Mouse (Mus musculus) kidney, embryonic 15.5 days (tissue): ENCODE measurements around the gene Smok2b. TPM values are rescaled to one million over a fixed set of nuclear protein-coding genes. Genes with fewer than 3 reads are reported as not detected.
A peak's percentile ranks its signal among the peaks of the same experiment; 100 is the strongest.
"Not testable (repeated sequence)": the region's sequence is repeated elsewhere in the genome, so short reads cannot be mapped to it uniquely, and the experiment has no call there.

Experiments used
- ATAC-seq: fragments of 200-750 bp; cut with Nextera tagmentation; replicated peaks from 2 replicates; pipeline ENCODE4 v1.8.0; 2017; ENCODE audit warnings: moderate TSS enrichment; ENCODE audit not compliant: low FRiP score
- H3K27ac ChIP-seq: fragments of 300-500 bp; sonication (generic); 2 replicates; pipeline ENCODE4 v1.5.1; 2015; ENCODE audit warnings: mild to moderate bottlenecking, inconsistent platforms
- H3K27me3 ChIP-seq: fragments of 300-500 bp; sonication (generic); 2 replicates; pipeline ENCODE4 v1.6.1; 2015; ENCODE audit warnings: inconsistent platforms
- H3K36me3 ChIP-seq: fragments of 300-500 bp; sonication (generic); 2 replicates; pipeline ENCODE4 v1.6.1; 2015; ENCODE audit warnings: inconsistent platforms
- H3K4me1 ChIP-seq: fragments of 300-500 bp; sonication (generic); 2 replicates; pipeline ENCODE4 v1.6.1; 2015; ENCODE audit warnings: inconsistent platforms
- H3K4me2 ChIP-seq: fragments of 300-500 bp; sonication (generic); 2 replicates; pipeline ENCODE4 v1.6.1; 2015; ENCODE audit warnings: moderate library complexity, mild to moderate bottlenecking, inconsistent platforms
- H3K4me3 ChIP-seq: fragments of 300-500 bp; sonication (generic); replicated peaks from 2 replicates; pipeline ENCODE4 v1.5.1; 2015; ENCODE audit warnings: mild to moderate bottlenecking, inconsistent platforms
- H3K9ac ChIP-seq: fragments of 300-500 bp; sonication (generic); 2 replicates; pipeline ENCODE4 v1.6.1; 2015; ENCODE audit warnings: mild to moderate bottlenecking, inconsistent platforms
- H3K9me3 ChIP-seq: fragments of 300-500 bp; sonication (generic); replicated peaks from 2 replicates; pipeline ENCODE4 v1.6.1; 2016; ENCODE audit warnings: inconsistent platforms
- WGBS: fragments of 180-500 bp; shearing (Covaris S2); methylation state at CpG from one replicate; pipeline ENCODE4 v1.1.7; 2015; ENCODE audit warnings: mixed read lengths; 5-methylcytosine and 5-hydroxymethylcytosine counted together
- polyA plus RNA-seq: library from polyadenylated mRNA; unstranded; fragments of >200 nt; fragmentation: Nextera tagmentation; extraction: Ambion mirVana; gene quantifications from 2 replicates; pipeline ENCODE4 v1.2.1, GENCODE M21; 2015

Gene Smok2b
- not detected in 2 replicates for polyA plus RNA-seq

GRCm38 (mm10) chr17:13229957-13230356 lies at the start of gene Smok2b:
Gene Smok2b (plus strand): TSS chr17:13230257.
- H3K9me3 ChIP-seq: peaks cover 80% of the 10 kb centered on the region
- H3K36me3 ChIP-seq, H3K4me1 ChIP-seq, H3K27me3 ChIP-seq, H3K27ac ChIP-seq, H3K4me2 ChIP-seq, H3K4me3 ChIP-seq, H3K9ac ChIP-seq, ATAC-seq: not testable (repeated sequence)
- 81% methylated on average over 2 of the region's 2 CpGs for WGBS

- WGBS: 91% methylated on average over 5 of the region's 5 CpGs
- not testable (repeated sequence) for ATAC-seq, H3K4me3 ChIP-seq
Measured at GRCm38 (mm10) chr17:13180491-13180890, 49.6 kb upstream of the Smok2b start.

GRCm38 (mm10) chr17:13182712-13183111 lies 47.3 kb upstream of the Smok2b start:
- not testable (repeated sequence) for ATAC-seq, H3K9ac ChIP-seq, H3K36me3 ChIP-seq, H3K27ac ChIP-seq, H3K4me1 ChIP-seq, H3K4me3 ChIP-seq, H3K4me2 ChIP-seq, H3K27me3 ChIP-seq
- WGBS: 65% methylated on average over 3 of the region's 4 CpGs
- H3K9me3 ChIP-seq: peaks cover 31% of the 10 kb centered on the region

More at GRCm38 (mm10) chr17:13180491-13180890, 49.6 kb upstream of the Smok2b start:
- H3K4me1 ChIP-seq, H3K27me3 ChIP-seq, H3K4me2 ChIP-seq, H3K27ac ChIP-seq, H3K36me3 ChIP-seq, H3K9ac ChIP-seq: not testable (repeated sequence)
- peaks cover 27% of the 10 kb centered on the region for H3K9me3 ChIP-seq

GRCm38 (mm10) chr17:13184514-13184913 lies 45.5 kb upstream of the Smok2b start:
- ATAC-seq, H3K9ac ChIP-seq: not testable (repeated sequence)
- WGBS: 95% methylated on average over 4 of the region's 5 CpGs

GRCm38 (mm10) chr17:13186541-13186940 lies 43.5 kb upstream of the Smok2b start:
- not testable (repeated sequence) for H3K9ac ChIP-seq, ATAC-seq, H3K27me3 ChIP-seq, H3K36me3 ChIP-seq, H3K4me3 ChIP-seq, H3K27ac ChIP-seq, H3K4me2 ChIP-seq, H3K4me1 ChIP-seq
- H3K9me3 ChIP-seq: peaks cover 38% of the 10 kb centered on the region
- 82% methylated on average over 6 of the region's 6 CpGs for WGBS

More at GRCm38 (mm10) chr17:13184514-13184913, 45.5 kb upstream of the Smok2b start:
- H3K4me2 ChIP-seq, H3K4me3 ChIP-seq, H3K27ac ChIP-seq, H3K36me3 ChIP-seq, H3K4me1 ChIP-seq, H3K27me3 ChIP-seq: not testable (repeated sequence)
- peaks cover 34% of the 10 kb centered on the region for H3K9me3 ChIP-seq

GRCm38 (mm10) chr17:13187621-13188020 lies 42.4 kb upstream of the Smok2b start:
- H3K27ac ChIP-seq, H3K4me2 ChIP-seq, ATAC-seq, H3K27me3 ChIP-seq, H3K4me3 ChIP-seq, H3K36me3 ChIP-seq, H3K4me1 ChIP-seq, H3K9ac ChIP-seq: not testable (repeated sequence)
- WGBS: 71% methylated on average over 6 of the region's 6 CpGs
- H3K9me3 ChIP-seq: peaks cover 34% of the 10 kb centered on the region

- peaks cover 32% of the 10 kb centered on the region for H3K9me3 ChIP-seq
- H3K9ac ChIP-seq, H3K4me3 ChIP-seq, H3K4me2 ChIP-seq, H3K4me1 ChIP-seq, H3K27me3 ChIP-seq, ATAC-seq, H3K27ac ChIP-seq, H3K36me3 ChIP-seq: not testable (repeated sequence)
- WGBS: 90% methylated on average over 2 of the region's 2 CpGs
Measured at GRCm38 (mm10) chr17:13188846-13189245, 41.2 kb upstream of the Smok2b start.

- H3K9ac ChIP-seq: not testable (repeated sequence)
- WGBS: 87% methylated on average over 10 of the region's 10 CpGs
Measured at GRCm38 (mm10) chr17:13190836-13191583, 39.0 kb upstream of the Smok2b start.

GRCm38 (mm10) chr17:13196486-13196885 lies 33.6 kb upstream of the Smok2b start:
- 0 out of 2 replicates have a peak, but pooled peaks have one; percentile 22 for ATAC-seq
- H3K4me2 ChIP-seq, H3K27me3 ChIP-seq, H3K9ac ChIP-seq, H3K36me3 ChIP-seq, H3K27ac ChIP-seq, H3K4me3 ChIP-seq, H3K4me1 ChIP-seq: not testable (repeated sequence)
- WGBS: 65% methylated on average over 4 of the region's 4 CpGs
- H3K9me3 ChIP-seq: peaks cover 40% of the 10 kb centered on the region

More at GRCm38 (mm10) chr17:13190836-13191583, 39.0 kb upstream of the Smok2b start:
- H3K4me1 ChIP-seq, H3K27ac ChIP-seq, H3K27me3 ChIP-seq, H3K4me2 ChIP-seq, ATAC-seq, H3K36me3 ChIP-seq, H3K4me3 ChIP-seq: not testable (repeated sequence)
- peaks cover 32% of the 10 kb centered on the region for H3K9me3 ChIP-seq

- H3K4me3 ChIP-seq, ATAC-seq, H3K9ac ChIP-seq, H3K4me1 ChIP-seq, H3K27ac ChIP-seq, H3K36me3 ChIP-seq, H3K27me3 ChIP-seq, H3K4me2 ChIP-seq: not testable (repeated sequence)
- H3K9me3 ChIP-seq: peaks cover 40% of the 10 kb centered on the region
- 84% methylated on average over 2 of the region's 2 CpGs for WGBS
Measured at GRCm38 (mm10) chr17:13198812-13199211, 31.2 kb upstream of the Smok2b start.

- H3K27me3 ChIP-seq, H3K36me3 ChIP-seq, H3K4me1 ChIP-seq, H3K4me2 ChIP-seq, H3K9ac ChIP-seq, H3K4me3 ChIP-seq, H3K27ac ChIP-seq: not testable (repeated sequence)
- H3K9me3 ChIP-seq: peaks cover 40% of the 10 kb centered on the region
- ATAC-seq: peak; percentile 15; the same call in 1 of the 2 replicates
- WGBS: 75% methylated on average over 8 of the region's 9 CpGs
Measured at GRCm38 (mm10) chr17:13199880-13200409, 30.1 kb upstream of the Smok2b start.

GRCm38 (mm10) chr17:13201551-13201950 lies 28.5 kb upstream of the Smok2b start:
- H3K9ac ChIP-seq, H3K4me1 ChIP-seq, H3K4me3 ChIP-seq, H3K4me2 ChIP-seq, H3K27me3 ChIP-seq, H3K36me3 ChIP-seq, H3K27ac ChIP-seq, ATAC-seq: not testable (repeated sequence)
- WGBS: 91% methylated on average over 4 of the region's 4 CpGs
- peaks cover 35% of the 10 kb centered on the region for H3K9me3 ChIP-seq
